ENCODE assay signal across 17 mouse cellular contexts in genomic region chr12:105694021-105694420, GRCm38 (mm10). TPM values are rescaled to one million over a fixed set of nuclear protein-coding genes. Genes with fewer than 3 reads are reported as not detected.
"Had no signal": no experiment of that assay in that cellular context is flagged by ENCODE, and none has a peak within 500 bp of the region (broad histone marks: within the 10 kb centered on the region; RNA-seq: fewer than 3 reads in every experiment).

No protein-coding gene starts in this region.

- DNase-seq: kidney, postnatal 4 days; liver; liver, embryonic 13.5 days; liver, postnatal 0 days; lung, postnatal 14 days; retina, postnatal 1 day; right cerebral cortex, postnatal 4 days; spleen, adult 18-20 months; thymus, adult 18-20 months; thymus, postnatal 14 days had no signal

- ATAC-seq: liver, postnatal 0 days; midbrain, embryonic 16.5 days had no signal

- H3K4me2 ChIP-seq: limb, embryonic 12.5 days; liver, embryonic 13.5 days; lung, embryonic 15.5 days; midbrain, embryonic 11.5 days; neural tube, embryonic 13.5 days had no signal

- H3K9ac ChIP-seq: limb, embryonic 12.5 days; liver, embryonic 13.5 days; liver, postnatal 0 days; lung, embryonic 15.5 days; neural tube, embryonic 13.5 days had no signal

- H3K9me3 ChIP-seq: limb, embryonic 12.5 days; liver, embryonic 13.5 days; lung, embryonic 15.5 days; megakaryocyte, embryonic 14.5 days; neural tube, embryonic 13.5 days had no signal

- H3K4me3 ChIP-seq: limb, embryonic 12.5 days; liver, embryonic 13.5 days; lung, embryonic 15.5 days; megakaryocyte, embryonic 14.5 days; neural tube, embryonic 13.5 days had no signal

- H3K27ac ChIP-seq: limb, embryonic 12.5 days; liver, embryonic 13.5 days; lung, embryonic 15.5 days; macrophage; neural tube, embryonic 13.5 days had no signal

- H3K27me3 ChIP-seq: limb, embryonic 12.5 days; liver, embryonic 13.5 days; lung, embryonic 15.5 days; megakaryocyte, embryonic 14.5 days; neural tube, embryonic 13.5 days had no signal

- H3K4me1 ChIP-seq: limb, embryonic 12.5 days; liver, embryonic 13.5 days; lung, embryonic 15.5 days; neural tube, embryonic 13.5 days had no signal

RNA-seq across cellular contexts. Expression of gene Ak7, which starts 11.8 kb away (rescaled TPM):
- polyA plus RNA-seq: macrophage had no signal
